Mouse (Mus musculus) CD4-positive helper T cell, adult 2 months (primary cell): ENCODE results near the gene Pgap1.

Source experiments
- DNase-seq: peaks from one replicate; pipeline ENCODE4 v3.0.0-alpha.2; 2012; ENCODE audit warnings: low read depth, missing footprints, low spot score

Pgap1 gene

DNA sequence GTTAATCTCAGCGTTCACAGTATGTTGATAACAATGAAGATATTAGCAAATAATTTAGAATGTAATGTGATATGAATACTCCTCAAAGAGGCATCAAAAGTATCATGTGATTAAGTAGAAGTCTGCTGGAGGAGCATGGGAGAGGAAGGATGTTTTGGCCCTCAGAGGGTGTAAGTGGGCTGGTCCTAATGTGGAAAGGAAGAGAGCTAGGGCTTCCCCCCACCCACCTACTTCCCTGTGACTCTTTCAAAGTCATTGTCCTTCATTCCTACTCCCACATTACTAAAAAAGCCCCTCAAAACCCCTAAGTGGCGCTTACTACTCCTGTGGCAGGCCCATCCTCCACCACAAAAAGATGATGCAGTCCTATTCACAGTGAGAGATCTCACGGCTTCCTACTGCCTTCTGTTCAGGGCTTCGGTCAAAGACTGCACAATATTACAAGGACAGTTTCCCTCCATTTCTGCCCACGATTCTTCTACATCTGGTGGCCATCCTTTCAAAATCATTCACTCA is 37.4 kb downstream of the Pgap1 start:
- peak; percentile 7 for DNase-seq

DNA sequence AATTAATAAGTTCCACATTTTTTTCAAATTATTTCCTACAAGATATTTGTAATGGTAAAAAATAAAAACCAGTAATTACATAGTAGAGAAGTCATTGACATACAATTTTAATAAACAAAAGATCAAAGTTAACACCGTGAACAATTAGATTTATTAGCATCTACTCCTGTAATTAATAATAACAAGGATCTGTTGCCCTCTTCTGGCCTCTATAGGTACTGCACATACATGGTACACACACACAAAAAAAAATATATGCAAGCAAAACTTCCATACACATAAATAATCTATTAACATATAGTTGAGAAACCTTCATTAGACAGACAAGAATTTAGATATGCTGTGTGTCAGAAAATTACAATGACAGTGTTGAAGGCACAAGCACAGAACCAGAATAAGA is 43.6 kb downstream of the Pgap1 start:
- peak; percentile 59 for DNase-seq

DNA sequence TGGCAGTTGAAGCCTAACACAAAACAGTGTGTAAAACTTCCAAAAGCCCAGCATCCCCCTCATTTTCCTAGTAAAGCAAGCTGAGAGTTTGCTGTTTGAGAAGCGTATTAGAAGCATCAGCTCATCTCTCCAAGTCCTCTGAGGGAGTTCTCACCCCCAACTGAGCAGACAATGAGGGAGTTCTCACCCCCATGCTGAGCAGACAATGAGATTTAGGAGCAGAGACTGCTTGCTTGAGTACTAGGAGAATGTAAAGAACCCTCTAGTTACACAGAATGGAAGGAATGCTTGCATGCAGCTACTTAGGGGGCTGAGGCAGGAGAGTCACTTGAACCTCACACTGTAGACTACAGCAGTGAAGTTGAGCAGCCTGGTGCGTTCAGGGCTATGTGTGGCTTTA is 59.0 kb downstream of the Pgap1 start:
- DNase-seq: no peak

DNA sequence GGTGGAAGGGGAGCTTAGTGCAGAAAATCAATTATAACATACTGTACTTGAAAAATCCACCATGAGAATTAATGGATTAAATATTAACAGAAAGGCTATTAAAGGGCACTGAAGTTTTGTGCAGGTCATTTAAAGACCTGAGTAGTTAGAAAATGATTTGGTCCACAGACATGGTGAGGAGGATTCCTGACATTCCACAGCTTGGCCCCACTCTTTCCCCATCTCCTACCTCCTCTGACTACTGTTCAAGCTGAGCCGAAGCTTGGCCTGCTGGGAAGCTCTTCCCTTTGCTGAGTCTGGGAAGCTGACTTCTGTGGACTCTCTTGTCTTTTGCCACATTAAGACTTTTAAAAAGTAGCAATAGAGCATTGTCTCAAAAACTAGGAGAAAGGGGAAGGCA is 61.2 kb downstream of the Pgap1 start:
- DNase-seq: no peak

DNA sequence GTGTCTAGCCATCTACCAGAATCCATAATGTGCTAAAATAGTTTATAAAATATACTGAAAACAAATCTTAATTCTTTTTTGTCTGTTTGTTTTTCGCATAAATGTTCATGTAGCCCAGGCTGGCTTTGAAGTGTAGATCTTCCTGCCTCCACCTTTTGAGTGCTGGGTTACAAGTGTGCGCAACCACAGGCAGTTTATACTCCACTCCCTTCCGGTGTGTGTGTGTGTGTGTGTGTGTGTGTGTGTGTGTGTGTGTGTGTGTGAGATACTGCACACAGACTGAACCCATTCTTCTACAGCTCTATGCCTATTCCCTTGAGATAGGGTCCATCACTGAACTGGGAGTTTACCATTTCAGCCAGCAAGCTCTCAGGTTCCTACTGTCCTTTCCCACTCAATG is 64.0 kb downstream of the Pgap1 start:
- DNase-seq: peak; percentile 83

DNA sequence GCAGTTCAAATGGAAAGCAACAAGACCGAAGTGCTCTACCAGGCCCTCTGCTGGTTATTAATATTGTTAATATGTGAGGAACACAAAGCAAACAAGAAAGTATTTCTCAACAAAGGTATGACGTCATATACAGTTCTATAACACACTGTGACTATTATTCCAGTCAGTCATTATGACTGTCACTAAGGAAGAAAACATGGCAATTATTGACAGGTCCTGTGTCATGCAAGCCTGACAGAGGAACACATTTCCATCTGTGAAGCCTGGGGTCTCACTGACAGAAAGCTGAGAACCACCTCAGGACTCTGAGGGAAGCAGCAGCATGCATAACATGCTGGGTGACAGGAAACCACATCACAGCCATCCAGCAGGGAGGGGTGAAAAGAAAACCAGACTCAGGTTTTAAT is 65.0 kb downstream of the Pgap1 start:
- DNase-seq: peak; percentile 89

DNA sequence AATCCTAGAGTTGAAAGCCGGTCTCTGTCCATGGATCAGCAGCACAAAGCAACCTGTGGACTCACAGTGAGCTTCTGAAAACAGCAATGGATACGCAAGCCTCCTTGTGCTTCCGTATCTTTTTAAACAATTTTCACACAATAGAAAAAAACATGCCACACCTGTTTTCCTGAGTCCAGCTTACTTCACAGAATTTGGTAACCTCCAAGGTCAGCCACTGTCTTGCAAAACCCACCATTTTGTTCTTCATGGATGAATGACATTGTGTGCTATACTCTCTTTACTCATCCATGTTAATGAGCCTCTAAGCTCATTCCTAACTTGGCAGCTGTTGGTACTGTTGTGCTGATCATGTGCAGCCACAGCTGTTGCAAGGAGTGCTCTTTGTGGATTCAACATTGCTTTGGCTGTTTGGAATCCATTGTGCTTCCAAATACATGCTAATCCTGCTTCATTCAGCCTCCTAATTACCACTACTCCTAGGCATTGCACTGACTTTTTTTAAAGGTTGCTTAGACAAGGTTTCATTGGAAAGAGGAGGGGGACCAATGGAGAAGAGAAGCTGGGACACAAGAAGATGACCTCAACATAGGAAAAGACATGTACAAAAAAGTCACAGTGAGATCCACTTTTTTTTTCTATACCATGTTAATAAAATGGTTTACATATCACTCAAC is 72.6 kb downstream of the Pgap1 start:
- no peak for DNase-seq

DNA sequence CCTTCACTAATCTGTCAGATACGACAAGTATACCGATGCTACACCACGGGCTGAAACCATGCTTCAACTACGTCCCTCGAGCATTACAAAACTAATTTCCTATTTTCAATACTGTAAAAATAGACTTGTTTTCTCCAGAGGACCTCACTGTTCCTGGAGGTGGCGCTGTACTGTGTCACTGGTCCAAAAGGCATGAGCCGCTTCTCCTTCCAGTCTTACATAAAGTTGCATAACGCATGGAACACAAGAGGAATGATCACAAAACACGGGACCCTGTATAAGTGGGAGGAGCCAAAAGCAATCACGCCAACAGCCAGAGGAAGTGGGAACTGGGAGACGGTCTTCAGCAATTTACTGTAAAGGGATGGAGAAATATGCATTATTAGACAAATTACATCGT is 77.0 kb downstream of the Pgap1 start:
- DNase-seq: no peak

DNA sequence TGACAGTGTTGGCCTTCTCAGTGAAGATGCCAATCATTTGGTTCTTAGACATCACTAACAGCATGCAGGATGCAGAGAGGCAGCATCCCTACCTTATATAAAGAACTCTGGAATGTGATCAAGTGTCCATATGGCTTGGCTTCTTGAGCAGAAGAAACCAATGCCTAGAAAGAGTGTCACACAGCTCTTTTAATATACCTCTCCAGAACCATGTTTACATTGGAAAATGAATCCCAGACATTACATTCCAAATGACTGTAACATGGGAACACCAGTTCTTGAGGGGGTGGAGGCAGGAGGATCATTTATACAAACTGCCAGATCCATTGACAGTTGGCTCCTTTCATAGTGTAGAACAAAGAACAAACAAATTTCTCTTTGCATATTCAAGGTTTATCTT is 88.8 kb downstream of the Pgap1 start:
- no peak for DNase-seq

DNA sequence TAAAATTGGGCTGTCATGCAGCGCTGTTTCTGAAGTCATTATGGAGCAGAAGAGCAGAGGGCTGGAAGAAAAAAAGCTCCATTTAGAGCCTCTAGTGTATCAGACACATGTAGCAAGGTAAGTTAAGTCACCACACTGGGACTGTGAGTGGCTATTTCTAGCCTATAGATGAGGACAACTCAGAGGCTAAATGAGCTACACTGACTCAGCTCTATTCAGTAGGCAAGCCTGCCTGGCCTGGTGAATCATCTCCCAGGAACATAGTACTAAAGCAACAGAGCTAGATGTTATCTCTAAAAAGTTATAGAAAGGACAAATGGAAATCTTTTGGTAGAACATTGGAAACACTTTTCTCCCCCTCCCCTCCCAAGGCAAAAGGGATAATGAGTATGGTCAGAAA is 90.1 kb downstream of the Pgap1 start:
- DNase-seq: no peak

DNA sequence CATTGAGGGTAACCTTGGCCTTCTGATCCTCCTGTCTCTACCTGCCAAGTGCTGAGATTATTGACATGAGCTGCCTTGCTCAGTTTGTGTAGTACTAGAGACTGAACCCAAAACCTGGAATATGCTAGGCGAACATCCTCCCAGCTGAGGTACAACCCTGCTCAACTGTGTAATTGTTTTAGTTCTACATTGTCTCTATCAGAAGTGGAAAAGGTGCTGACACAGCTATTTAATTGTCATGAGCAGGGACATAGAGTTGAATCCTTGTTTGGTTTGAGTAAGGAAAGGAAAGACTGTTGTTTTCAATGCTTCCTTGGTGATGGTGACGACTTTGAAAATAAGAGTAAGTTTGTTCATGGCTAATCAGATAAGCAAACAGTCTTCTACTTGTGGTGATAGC is 105.4 kb downstream of the Pgap1 start:
- DNase-seq: no peak

DNA sequence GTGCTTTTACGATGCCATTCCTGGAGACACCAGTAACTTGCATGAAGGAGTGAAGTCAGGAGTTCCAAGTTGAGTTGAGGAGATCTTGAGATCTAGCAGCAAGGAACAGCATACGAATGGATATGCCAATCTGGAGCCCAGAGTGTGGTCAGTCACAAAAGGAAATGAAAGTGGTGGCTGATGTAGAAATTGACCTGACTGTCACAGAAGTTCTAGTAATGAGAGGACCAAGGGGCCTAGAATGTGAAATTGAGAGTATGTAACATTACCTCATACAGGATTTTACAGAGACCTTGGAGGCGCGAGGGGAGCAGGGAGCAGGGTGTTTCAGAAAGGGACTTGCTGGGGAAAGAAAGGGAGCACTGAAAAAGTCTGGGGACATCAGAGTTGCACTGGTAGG is 108.7 kb downstream of the Pgap1 start:
- DNase-seq: no peak

DNA sequence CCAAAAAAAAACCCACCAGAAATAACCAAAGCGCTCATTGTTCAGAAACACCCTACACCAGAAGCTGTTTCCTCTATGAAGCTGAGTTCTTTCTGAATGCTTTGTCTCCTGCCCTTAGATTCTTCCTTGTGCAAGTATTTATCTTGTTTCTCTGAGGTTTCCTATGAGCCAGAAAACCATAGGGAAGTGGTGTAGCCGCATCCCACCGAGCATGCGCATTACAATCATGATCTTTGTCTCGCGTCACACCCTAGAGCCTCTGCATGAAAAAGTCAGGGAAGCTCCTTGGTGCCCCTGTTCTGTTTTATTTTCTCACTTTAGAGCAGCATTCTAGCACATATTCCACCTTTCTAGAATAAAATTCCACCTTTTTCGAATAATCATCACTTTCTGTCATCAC is 113.8 kb downstream of the Pgap1 start:
- DNase-seq: peak; percentile 37

DNA sequence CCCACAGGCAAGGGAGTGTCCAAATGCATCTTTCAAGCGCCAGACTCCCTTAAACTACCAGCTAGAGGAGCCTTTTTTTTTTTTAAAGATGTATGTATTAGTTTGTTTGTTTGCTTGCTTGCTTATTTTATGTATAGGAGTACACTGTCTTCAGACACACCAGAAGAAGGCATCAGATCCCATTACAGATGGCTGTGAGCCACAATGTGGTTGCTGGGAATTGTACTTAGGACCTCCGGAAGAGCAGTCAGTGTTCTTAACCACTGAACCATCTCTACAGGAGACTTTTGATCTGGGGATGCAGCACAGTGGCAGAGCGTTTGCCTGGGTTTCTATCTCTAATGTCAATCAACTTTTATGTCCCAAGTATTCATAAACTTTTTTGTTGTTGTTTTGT is 118.4 kb downstream of the Pgap1 start:
- DNase-seq: no peak

DNA sequence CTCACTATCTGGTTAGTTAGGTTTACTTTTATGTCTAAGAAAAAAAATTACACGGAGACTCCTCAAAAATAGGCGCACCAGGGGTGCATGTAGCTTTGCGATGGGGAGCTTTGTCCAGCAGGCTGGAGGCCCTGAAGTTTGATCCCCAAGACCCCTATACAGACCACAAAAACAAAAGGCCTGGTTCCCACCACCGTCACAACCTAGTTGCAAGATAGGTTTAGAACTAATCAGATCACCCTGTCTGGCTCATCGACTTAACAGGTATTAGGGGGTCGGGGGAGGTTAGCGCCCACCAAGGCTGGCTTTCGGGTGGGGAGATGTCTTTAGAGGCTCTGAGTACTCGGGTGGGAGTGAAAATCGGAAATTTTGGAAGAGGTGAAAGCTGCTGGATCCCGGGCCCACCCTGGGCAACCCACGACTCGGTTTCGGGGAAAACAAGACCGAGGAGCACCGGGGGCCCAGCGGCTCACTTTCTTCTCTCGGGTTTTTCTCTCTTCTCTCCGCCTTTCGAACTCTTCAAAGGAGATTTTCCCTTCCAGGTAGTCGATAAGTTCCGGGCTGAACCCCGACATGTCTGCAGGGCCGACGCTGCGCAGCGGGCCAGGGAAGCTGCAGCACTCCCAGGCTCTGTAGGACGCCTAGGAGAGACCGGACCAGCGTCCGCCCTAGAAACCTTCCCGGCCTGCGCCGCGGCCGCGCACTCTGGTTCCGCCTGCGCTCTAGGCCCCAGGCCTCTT is 119.0 kb downstream of the Pgap1 start, which contains the start of gene Gtf3c3:
Gtf3c3 (minus strand) TSS at position 632 of the 740 bp plus-strand sequence.
- DNase-seq: peak; percentile 83
